Mouse (Mus musculus): ENCODE data around the gene Ngb. TPM values are rescaled to one million over a fixed set of nuclear protein-coding genes. Genes with fewer than 3 reads are reported as not detected.

The Ngb gene
- total and polyA plus RNA-seq, 3 experiments, result 0.49 TPM; not detected in 2

DNA sequence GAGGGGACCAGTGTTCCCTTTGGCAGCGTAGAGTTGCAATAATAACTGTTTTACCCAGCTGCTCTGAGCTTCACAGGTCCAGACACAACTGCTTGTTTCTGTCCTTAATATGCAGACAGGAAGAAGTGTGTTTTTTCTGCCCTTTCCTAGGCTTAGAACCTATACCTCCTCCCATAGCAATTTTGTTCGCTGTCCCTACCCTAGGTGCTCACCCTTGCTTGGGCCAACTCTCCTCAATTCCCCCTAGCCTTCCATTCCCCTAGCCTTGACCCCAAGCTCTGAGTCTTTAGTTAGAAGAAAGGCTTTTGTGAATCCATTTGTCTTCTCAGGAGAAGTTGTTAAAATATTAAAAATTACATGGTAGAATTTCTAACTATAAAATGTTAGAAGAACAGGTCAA, 36.4 kb upstream of the Ngb start:
- Histone ChIP-seq H3K4me1 (ENCODE audit: insufficient read depth, low read depth, low read length) (peaks cover 3% of the 10 kb centered on the region; the same call in 1 of the 2 replicates), H3K36me3 (replicated peaks) (peaks cover 41% of the 10 kb centered on the region), H3K9me3 (replicated peaks) (no peaks in the 10 kb centered on the region), H3K4me3 (ENCODE audit: low read depth, low read length) (no peak overlapping the region), H3K27me3 (ENCODE audit: insufficient read depth, low read length) (no peaks in the 10 kb centered on the region)
- no peak for ATAC-seq (ENCODE audit: extremely low read depth, insufficient number of reproducible peaks, low FRiP score, poor library complexity, severe bottlenecking)
- TF ChIP-seq POLR2AphosphoS5 (IDR thresholded peaks at IDR 0.05; ENCODE audit: insufficient replicate concordance, low read depth, low read length) (no peak), CTCF (IDR thresholded peaks at IDR 0.05; ENCODE audit: low read depth, low read length) (no peak), GATA2 (IDR thresholded peaks at IDR 0.05; ENCODE audit: borderline replicate concordance, low read depth, low read length) (no peak), TAL1 (conservative IDR thresholded peaks at IDR 0.05; ENCODE audit: low read depth, low read length) (no peak), GATA1 (IDR thresholded peaks at IDR 0.05; ENCODE audit: borderline replicate concordance, low read length) (no peak)
- DNase-seq (ENCODE audit: low spot score), result no peak

DNA sequence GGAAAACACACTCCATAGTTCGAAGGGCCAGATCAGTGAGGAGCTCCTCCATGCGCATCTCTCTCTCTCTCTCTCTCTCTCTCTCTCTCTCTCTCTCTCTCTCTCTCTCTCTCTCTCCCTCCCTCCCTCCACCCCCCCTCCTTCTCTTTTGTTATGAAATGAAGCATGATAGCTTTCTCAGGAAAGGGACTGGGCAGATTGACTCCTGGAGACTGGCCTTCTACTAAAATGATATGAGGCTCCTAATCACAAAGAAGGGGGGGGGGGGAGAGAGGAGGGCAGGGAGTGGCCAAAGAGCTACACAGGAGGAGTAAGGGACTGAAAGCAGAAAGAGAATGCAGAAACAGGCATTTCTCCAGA, 36.0 kb upstream of the Ngb start:
- Histone ChIP-seq H3K36me3 (replicated peaks) (peaks cover 42% of the 10 kb centered on the region), H3K4me1 (ENCODE audit: insufficient read depth, low read depth, low read length) (peaks cover 3% of the 10 kb centered on the region; the same call in 1 of the 2 replicates), H3K27me3 (ENCODE audit: insufficient read depth, low read length) (no peaks in the 10 kb centered on the region), H3K4me3 (ENCODE audit: low read depth, low read length) (no peak overlapping the region), H3K9me3 (replicated peaks) (no peaks in the 10 kb centered on the region)
- DNase-seq (ENCODE audit: low spot score) (no peak), ATAC-seq (ENCODE audit: extremely low read depth, insufficient number of reproducible peaks, low FRiP score, poor library complexity, severe bottlenecking) (no peak)
- TF ChIP-seq POLR2AphosphoS5 (IDR thresholded peaks at IDR 0.05; ENCODE audit: insufficient replicate concordance, low read depth, low read length) (no peak), GATA1 (IDR thresholded peaks at IDR 0.05; ENCODE audit: borderline replicate concordance, low read length) (no peak), TAL1 (conservative IDR thresholded peaks at IDR 0.05; ENCODE audit: low read depth, low read length) (no peak), CTCF (IDR thresholded peaks at IDR 0.05; ENCODE audit: low read depth, low read length) (no peak), GATA2 (IDR thresholded peaks at IDR 0.05; ENCODE audit: borderline replicate concordance, low read depth, low read length) (no peak)

DNA sequence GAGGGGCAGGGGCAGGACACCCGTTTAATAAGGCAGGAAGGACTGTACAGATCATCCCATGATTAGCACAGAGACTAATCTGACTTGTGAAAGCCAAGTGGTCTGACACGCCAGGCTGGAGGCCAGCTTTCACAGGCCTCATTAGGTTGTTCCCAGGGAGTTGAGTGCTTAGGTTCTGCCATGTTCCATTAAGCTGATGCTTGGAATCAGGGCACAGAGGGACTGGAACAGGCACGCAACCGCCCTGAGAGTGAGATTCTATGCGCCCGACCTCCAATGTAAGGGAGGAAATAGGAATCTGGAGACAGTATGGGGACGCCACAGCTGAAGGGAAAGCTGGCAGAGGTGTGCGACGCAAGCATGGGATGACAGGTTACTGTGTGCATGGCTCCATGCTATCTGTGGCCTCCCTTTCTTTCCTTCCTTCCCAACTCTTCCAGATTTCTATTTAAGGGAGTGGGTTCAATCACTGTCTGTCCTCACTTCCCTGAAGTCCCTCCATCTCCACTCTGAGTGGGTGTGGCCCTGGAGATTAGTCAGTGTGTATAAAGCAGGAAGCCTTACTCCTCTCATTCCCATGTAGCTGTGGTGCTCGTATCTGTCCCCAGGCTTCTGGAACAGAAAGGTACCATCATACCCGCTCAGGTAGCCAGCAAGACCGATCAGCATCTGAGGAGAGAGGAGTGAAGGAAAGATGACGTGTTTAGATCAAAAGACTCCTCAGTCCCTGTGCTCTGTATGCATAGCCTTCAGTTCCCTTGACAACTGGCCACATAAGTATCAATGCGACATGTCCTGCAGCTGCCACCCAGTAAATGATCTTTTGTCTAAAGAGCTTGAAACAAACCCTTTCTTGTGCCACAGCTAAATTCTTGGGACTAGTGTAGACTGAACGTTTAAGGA, 35.4 kb upstream of the Ngb start:
- Histone ChIP-seq H3K9me3 (replicated peaks) (no peaks in the 10 kb centered on the region), H3K36me3 (replicated peaks) (peaks cover 47% of the 10 kb centered on the region), H3K4me1 (ENCODE audit: insufficient read depth, low read depth, low read length) (peaks cover 3% of the 10 kb centered on the region; the same call in 1 of the 2 replicates), H3K27me3 (ENCODE audit: insufficient read depth, low read length) (no peaks in the 10 kb centered on the region), H3K4me3 (ENCODE audit: low read depth, low read length) (no peak overlapping the region)
- no peak for ATAC-seq (ENCODE audit: extremely low read depth, insufficient number of reproducible peaks, low FRiP score, poor library complexity, severe bottlenecking)
- TF ChIP-seq TAL1 (conservative IDR thresholded peaks at IDR 0.05; ENCODE audit: low read depth, low read length), result no peak
- TF ChIP-seq POLR2AphosphoS5 (IDR thresholded peaks at IDR 0.05; ENCODE audit: insufficient replicate concordance, low read depth, low read length), result no peak
- no peak for TF ChIP-seq GATA2 (IDR thresholded peaks at IDR 0.05; ENCODE audit: borderline replicate concordance, low read depth, low read length)
- no peak for TF ChIP-seq GATA1 (IDR thresholded peaks at IDR 0.05; ENCODE audit: borderline replicate concordance, low read length)
- no peak for TF ChIP-seq CTCF (IDR thresholded peaks at IDR 0.05; ENCODE audit: low read depth, low read length)
- no peak for DNase-seq (ENCODE audit: low spot score)

DNA sequence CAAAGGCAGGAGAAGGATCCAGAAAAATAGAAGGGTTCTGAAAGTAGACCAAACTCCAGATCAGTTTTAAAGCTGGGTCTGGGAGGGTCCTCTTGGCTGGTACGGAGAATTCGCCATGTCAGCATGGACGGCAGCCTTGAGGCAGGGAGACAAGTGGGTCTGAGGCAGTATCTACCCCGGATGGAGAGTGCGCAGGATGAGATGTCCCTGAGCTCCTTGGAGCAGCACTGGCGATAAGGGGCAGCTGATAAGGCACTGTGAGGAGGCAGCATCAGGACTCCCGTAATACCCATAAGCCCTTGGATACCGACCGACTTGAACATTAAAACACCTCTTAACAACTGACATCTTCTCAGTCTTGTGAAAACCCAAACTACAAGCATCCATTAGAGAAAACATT, 30.4 kb upstream of the Ngb start:
- Histone ChIP-seq H3K4me3 (ENCODE audit: low read depth, low read length) (no peak overlapping the region), H3K9me3 (replicated peaks) (no peaks in the 10 kb centered on the region), H3K36me3 (replicated peaks) (peaks cover 77% of the 10 kb centered on the region), H3K27me3 (ENCODE audit: insufficient read depth, low read length) (no peaks in the 10 kb centered on the region), H3K4me1 (ENCODE audit: insufficient read depth, low read depth, low read length) (no peaks in the 10 kb centered on the region)
- no peak for DNase-seq (ENCODE audit: low spot score)
- ATAC-seq (ENCODE audit: extremely low read depth, insufficient number of reproducible peaks, low FRiP score, poor library complexity, severe bottlenecking), result no peak
- no peak for TF ChIP-seq GATA1 (IDR thresholded peaks at IDR 0.05; ENCODE audit: borderline replicate concordance, low read length)
- no peak for TF ChIP-seq GATA2 (IDR thresholded peaks at IDR 0.05; ENCODE audit: borderline replicate concordance, low read depth, low read length)
- TF ChIP-seq TAL1 (conservative IDR thresholded peaks at IDR 0.05; ENCODE audit: low read depth, low read length), result no peak
- TF ChIP-seq POLR2AphosphoS5 (IDR thresholded peaks at IDR 0.05; ENCODE audit: insufficient replicate concordance, low read depth, low read length), result no peak
- TF ChIP-seq CTCF (IDR thresholded peaks at IDR 0.05; ENCODE audit: low read depth, low read length), result no peak

DNA sequence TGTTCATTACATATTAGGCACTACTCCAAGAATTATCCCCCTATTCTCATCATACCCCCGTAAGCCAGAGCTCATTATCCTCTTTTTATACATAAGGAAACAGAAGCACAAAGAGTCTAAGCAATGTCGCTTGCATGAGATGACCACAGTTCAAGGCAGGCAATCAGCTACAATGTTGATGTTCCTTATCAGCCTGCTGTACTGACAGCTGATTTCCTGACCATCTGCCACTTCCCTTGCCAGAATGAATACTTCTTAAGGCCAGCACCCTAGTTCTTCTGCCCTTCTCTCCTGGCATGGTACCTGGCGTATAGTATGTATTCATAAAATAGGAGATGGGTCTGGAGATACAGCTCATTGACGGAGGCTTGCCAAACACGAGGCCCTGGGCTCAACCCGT, 29.9 kb upstream of the Ngb start:
- Histone ChIP-seq H3K4me3 (ENCODE audit: low read depth, low read length) (no peak overlapping the region), H3K4me1 (ENCODE audit: insufficient read depth, low read depth, low read length) (no peaks in the 10 kb centered on the region), H3K9me3 (replicated peaks) (no peaks in the 10 kb centered on the region), H3K27me3 (ENCODE audit: insufficient read depth, low read length) (no peaks in the 10 kb centered on the region), H3K36me3 (replicated peaks) (peaks cover 77% of the 10 kb centered on the region)
- DNase-seq (ENCODE audit: low spot score) (no peak), ATAC-seq (ENCODE audit: extremely low read depth, insufficient number of reproducible peaks, low FRiP score, poor library complexity, severe bottlenecking) (no peak)
- TF ChIP-seq TAL1 (conservative IDR thresholded peaks at IDR 0.05; ENCODE audit: low read depth, low read length), result no peak
- TF ChIP-seq GATA2 (IDR thresholded peaks at IDR 0.05; ENCODE audit: borderline replicate concordance, low read depth, low read length), result no peak
- TF ChIP-seq CTCF (IDR thresholded peaks at IDR 0.05; ENCODE audit: low read depth, low read length), result no peak
- TF ChIP-seq POLR2AphosphoS5 (IDR thresholded peaks at IDR 0.05; ENCODE audit: insufficient replicate concordance, low read depth, low read length), result no peak
- no peak for TF ChIP-seq GATA1 (IDR thresholded peaks at IDR 0.05; ENCODE audit: borderline replicate concordance, low read length)

DNA sequence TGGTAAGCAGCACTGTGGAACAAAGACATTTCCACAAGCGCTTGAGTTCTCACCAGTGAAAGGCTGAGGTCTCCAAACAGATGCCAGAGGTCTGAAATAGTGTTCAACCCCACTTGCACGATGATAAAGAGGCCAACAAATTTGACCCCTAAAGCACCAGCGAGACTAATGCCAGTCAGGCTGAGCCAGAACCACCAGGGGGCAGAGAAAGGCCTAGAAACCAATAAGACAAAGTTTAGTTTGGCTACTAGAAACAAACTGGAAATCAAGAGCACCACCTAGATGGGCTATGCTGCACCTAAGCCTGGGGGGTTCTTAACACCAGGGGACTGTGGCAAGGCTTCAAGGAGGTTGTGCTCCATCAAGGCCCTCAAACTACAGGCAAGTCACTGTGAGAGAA, 29.3 kb upstream of the Ngb start:
- no peaks in the 10 kb centered on the region for H3K9me3 ChIP-seq (replicated peaks)
- TF ChIP-seq CTCF (IDR thresholded peaks at IDR 0.05; ENCODE audit: low read depth, low read length) (peak; percentile 24; the same call in 1 of the 2 replicates), GATA1 (IDR thresholded peaks at IDR 0.05; ENCODE audit: borderline replicate concordance, low read length) (no peak)
- peaks cover 78% of the 10 kb centered on the region for H3K36me3 ChIP-seq (replicated peaks)
- ATAC-seq (ENCODE audit: extremely low read depth, insufficient number of reproducible peaks, low FRiP score, poor library complexity, severe bottlenecking) (no peak), DNase-seq (ENCODE audit: low spot score) (no peak)
- H3K27me3 ChIP-seq (ENCODE audit: insufficient read depth, low read length), result no peaks in the 10 kb centered on the region
- H3K4me1 ChIP-seq (ENCODE audit: insufficient read depth, low read depth, low read length), result no peaks in the 10 kb centered on the region
- no peak overlapping the region for H3K4me3 ChIP-seq (ENCODE audit: low read depth, low read length)
